Mouse (Mus musculus) thymus, postnatal 14 days (tissue): ENCODE measurements around the gene Nr2f6.
A peak's percentile ranks its signal among the peaks of the same experiment; 100 is the strongest.

Source experiments
- DNase-seq: peaks from one replicate; pipeline ENCODE4 v3.0.0; 2021

Nr2f6 gene

GRCm38 (mm10) chr8:71388267-71388666 is 6.5 kb upstream of the Nr2f6 start:
- DNase-seq: no peak

GRCm38 (mm10) chr8:71385212-71385835 is 3.6 kb upstream of the Nr2f6 start:
- no peak for DNase-seq

GRCm38 (mm10) chr8:71383860-71384259 is 2.1 kb upstream of the Nr2f6 start:
- DNase-seq: no peak

GRCm38 (mm10) chr8:71383396-71383795 is 1.6 kb upstream of the Nr2f6 start:
- no peak for DNase-seq

GRCm38 (mm10) chr8:71381971-71382961 is 506 bp upstream of the Nr2f6 start:
- DNase-seq: peak; percentile 76

- DNase-seq: no peak
Observed at GRCm38 (mm10) chr8:71380178-71381171, 1.3 kb downstream of the Nr2f6 start.

GRCm38 (mm10) chr8:71379512-71380075 is 2.2 kb downstream of the Nr2f6 start:
- no peak for DNase-seq

- no peak for DNase-seq
Observed at GRCm38 (mm10) chr8:71379008-71379407, 2.8 kb downstream of the Nr2f6 start.

- DNase-seq: no peak
Observed at GRCm38 (mm10) chr8:71376423-71377030, 5.2 kb downstream of the Nr2f6 start.

GRCm38 (mm10) chr8:71375581-71376422 is 6.0 kb downstream of the Nr2f6 start:
- DNase-seq: peak; percentile 66

GRCm38 (mm10) chr8:71374616-71375206 is 7.0 kb downstream of the Nr2f6 start:
- no peak for DNase-seq

GRCm38 (mm10) chr8:71373000-71373399 is 8.8 kb downstream of the Nr2f6 start:
- DNase-seq: no peak

GRCm38 (mm10) chr8:71372427-71372826 is 9.3 kb downstream of the Nr2f6 start:
- peak; percentile 35 for DNase-seq

- peak; percentile 98 for DNase-seq
Observed at GRCm38 (mm10) chr8:71371236-71371848, 10.4 kb downstream of the Nr2f6 start, which contains the start of gene Ocel1. Gene Ocel1 (plus strand): TSS chr8:71371298.

GRCm38 (mm10) chr8:71370711-71371235 is 11.0 kb downstream of the Nr2f6 start:
- DNase-seq: no peak

GRCm38 (mm10) chr8:71369040-71369718 is 12.6 kb downstream of the Nr2f6 start:
- DNase-seq: no peak

GRCm38 (mm10) chr8:71368366-71368765 is 13.4 kb downstream of the Nr2f6 start:
- DNase-seq: no peak

GRCm38 (mm10) chr8:71367529-71368176 is 14.1 kb downstream of the Nr2f6 start:
- DNase-seq: peak; percentile 32
